Mouse (Mus musculus) MEL (cell line): ENCODE measurements around the gene Sox6.

ENCODE experiments used
- CTCF ChIP-seq, 3 experiments: IDR thresholded peaks in 2 of 3; conservative IDR thresholded peaks in 1 of 3; 2 replicates each; pipeline ENCODE4 v1.5.1; 2011 to 2012; ENCODE audit warnings: low read length in 3 of 3, low read depth in 2 of 3, mild to moderate bottlenecking in 2 of 3, improper control_type of control experiment in 1 of 3, inconsistent platforms in 1 of 3, mixed read lengths in 1 of 3, moderate library complexity in 1 of 3; ENCODE audit not compliant: control insufficient read depth in 1 of 3, insufficient read depth in 1 of 3, poor library complexity in 1 of 3, severe bottlenecking in 1 of 3
- EP300 ChIP-seq, 2 experiments: IDR thresholded peaks; 2 replicates each; pipeline ENCODE4 v1.6.1; 2011; ENCODE audit warnings: improper control_type of control experiment in 2 of 2, low read length in 2 of 2, low read depth in 1 of 2, mild to moderate bottlenecking in 1 of 2
- ETS1 ChIP-seq: IDR thresholded peaks from 2 replicates; pipeline ENCODE4 v1.6.1; 2012; ENCODE audit warnings: low read depth, mild to moderate bottlenecking, inconsistent platforms, low read length, improper control_type of control experiment, moderate library complexity
- GABPA ChIP-seq: IDR thresholded peaks from 2 replicates; pipeline ENCODE4 v1.6.1; 2012; ENCODE audit warnings: low read depth, mild to moderate bottlenecking, inconsistent platforms, low read length, improper control_type of control experiment, moderate library complexity
- GATA1 ChIP-seq: IDR thresholded peaks from 2 replicates; pipeline ENCODE4 v1.6.1; 2011; ENCODE audit warnings: low read depth, low read length, improper control_type of control experiment
- HCFC1 ChIP-seq: IDR thresholded peaks from 2 replicates; pipeline ENCODE4 v1.6.1; 2012; ENCODE audit warnings: low read depth, mild to moderate bottlenecking, inconsistent platforms, low read length, improper control_type of control experiment, moderate library complexity
- MAZ ChIP-seq: IDR thresholded peaks from 2 replicates; pipeline ENCODE4 v1.6.1; 2012; ENCODE audit warnings: low read depth, mild to moderate bottlenecking, inconsistent platforms, low read length, improper control_type of control experiment
- POLR2A ChIP-seq, 2 experiments: IDR thresholded peaks; 2 replicates each; pipeline ENCODE4 v1.6.1; 2011 to 2012; ENCODE audit warnings: low read length in 2 of 2, mild to moderate bottlenecking in 2 of 2, control low read depth in 1 of 2, improper control_type of control experiment in 1 of 2, low read depth in 1 of 2, moderate library complexity in 1 of 2; ENCODE audit not compliant: control insufficient read depth in 1 of 2, insufficient read depth in 1 of 2, poor library complexity in 1 of 2
- SMC3 ChIP-seq: IDR thresholded peaks from 2 replicates; pipeline ENCODE4 v1.6.1; 2011; ENCODE audit warnings: low read depth, low read length, improper control_type of control experiment
- USF1 ChIP-seq: IDR thresholded peaks from 2 replicates; pipeline ENCODE4 v1.6.1; 2014; ENCODE audit warnings: low read depth, mild to moderate bottlenecking, inconsistent platforms, low read length, improper control_type of control experiment, moderate library complexity
- ZC3H11A ChIP-seq: IDR thresholded peaks from 2 replicates; pipeline ENCODE4 v1.6.1; 2012; ENCODE audit warnings: low read depth, mild to moderate bottlenecking, inconsistent platforms, low read length, improper control_type of control experiment

- no peak for TF ChIP-seq GABPA
- TF ChIP-seq CTCF (IDR thresholded peaks at IDR 0.05 in 2 of 3, conservative IDR thresholded peaks at IDR 0.05 in 1 of 3; ENCODE audit: control insufficient read depth in 1 of 3, insufficient read depth in 1 of 3, low read depth in 2 of 3, low read length in 3 of 3, poor library complexity in 1 of 3, severe bottlenecking in 1 of 3): no peak
- no peak for TF ChIP-seq MAZ
- TF ChIP-seq GATA1: no peak
- TF ChIP-seq ZC3H11A: no peak
- TF ChIP-seq EP300 (IDR thresholded peaks at IDR 0.05; ENCODE audit: low read depth in 1 of 2, low read length in 2 of 2): no peak
- TF ChIP-seq USF1: no peak
- TF ChIP-seq SMC3: no peak
- TF ChIP-seq ETS1: no peak
- no peak for TF ChIP-seq HCFC1
- no peak for TF ChIP-seq POLR2A (IDR thresholded peaks at IDR 0.05; ENCODE audit: control insufficient read depth in 1 of 2, insufficient read depth in 1 of 2, low read depth in 1 of 2, low read length in 2 of 2, poor library complexity in 1 of 2)
Observed at GRCm38 (mm10) chr7:115645971-115646447, 392.6 kb downstream of the Sox6 start.
